18 mouse cellular contexts compared by ENCODE assay signal in genomic region chr12:76591037-76591436, GRCm38 (mm10).
"Had no signal": no experiment of that assay in that cellular context is flagged by ENCODE, and none has a peak within 500 bp of the region (broad histone marks: within the 10 kb centered on the region; RNA-seq: fewer than 3 reads in every experiment).

No protein-coding gene starts in this region.

- H3K27me3 ChIP-seq: midbrain, embryonic 15.5 days; neural tube, embryonic 13.5 days; stomach, embryonic 15.5 days had no signal

- H3K9ac ChIP-seq: kidney, embryonic 15.5 days; liver, embryonic 13.5 days; midbrain, embryonic 12.5 days; midbrain, embryonic 15.5 days; neural tube, embryonic 13.5 days; stomach, embryonic 15.5 days had no signal

- H3K4me2 ChIP-seq: kidney, embryonic 15.5 days; liver, embryonic 13.5 days; midbrain, embryonic 12.5 days; midbrain, embryonic 15.5 days; neural tube, embryonic 13.5 days; stomach, embryonic 15.5 days had no signal

- H3K27ac ChIP-seq: kidney, embryonic 15.5 days; left cerebral cortex, adult 2 months; liver, embryonic 13.5 days; midbrain, embryonic 12.5 days; midbrain, embryonic 15.5 days; neural tube, embryonic 13.5 days; stomach, embryonic 15.5 days had no signal

- H3K4me3 ChIP-seq: kidney, embryonic 15.5 days; left cerebral cortex, adult 2 months; liver, embryonic 13.5 days; midbrain, embryonic 12.5 days; midbrain, embryonic 15.5 days; myocyte; neural tube, embryonic 13.5 days; stomach, embryonic 15.5 days had no signal

- H3K9me3 ChIP-seq: kidney, embryonic 15.5 days; liver, embryonic 13.5 days; midbrain, embryonic 12.5 days; midbrain, embryonic 15.5 days; neural tube, embryonic 13.5 days; stomach, embryonic 15.5 days had no signal

- ATAC-seq: midbrain, embryonic 15.5 days had no signal

- DNase-seq: kidney, postnatal 10 days; kidney, postnatal 36 days; layer of hippocampus, postnatal 36 days; liver, embryonic 13.5 days; lung, adult 2 months; lung, postnatal 14 days; lung, postnatal 4 days; retina, postnatal 1 day; right cerebral cortex, postnatal 25 days; spleen, adult 18-20 months; thymus, postnatal 25 days had no signal

- H3K36me3 ChIP-seq: kidney, embryonic 15.5 days; midbrain, embryonic 12.5 days; midbrain, embryonic 15.5 days; neural tube, embryonic 13.5 days; stomach, embryonic 15.5 days had no signal
